Mouse (Mus musculus) CH12F3 (cell line): ENCODE results near the gene Mc3r.

ENCODE experiments used
- in situ Hi-C: fragments of 300-500 bp; cut with MboI; formaldehyde crosslinking; loops from 2 replicates; pipeline ENCODE4 v1.14.3; 2020; ENCODE audit warnings: low sequenced_read_pairs

Gene Mc3r

GRCm38 (mm10) chr2:172245497-172245896 is 2.8 kb upstream of the Mc3r start:
- in situ Hi-C loops, result no loop called here

GRCm38 (mm10) chr2:172249336-172249735 is 1.0 kb downstream of the Mc3r start:
- in situ Hi-C loops, result no loop called here

- in situ Hi-C loops, result no loop called here
These were observed 8.1 kb downstream of the Mc3r start for GRCm38 (mm10) chr2:172256418-172256817.

GRCm38 (mm10) chr2:172256956-172257355 is 8.7 kb downstream of the Mc3r start:
- in situ Hi-C loops, result no loop called here

GRCm38 (mm10) chr2:172257471-172258065 is 9.3 kb downstream of the Mc3r start:
- in situ Hi-C loops, result no loop called here

GRCm38 (mm10) chr2:172260064-172260463 is 11.8 kb downstream of the Mc3r start:
- in situ Hi-C loops, result no loop called here

- in situ Hi-C loops, result no loop called here
These were observed 13.1 kb downstream of the Mc3r start for GRCm38 (mm10) chr2:172261441-172261840.

- in situ Hi-C loops, result no loop called here
These were observed 14.9 kb downstream of the Mc3r start for GRCm38 (mm10) chr2:172263216-172263615.

GRCm38 (mm10) chr2:172269907-172270306 is 21.6 kb downstream of the Mc3r start:
- in situ Hi-C loops, result no loop called here

- in situ Hi-C loops, result no loop called here
These were observed 22.2 kb downstream of the Mc3r start for GRCm38 (mm10) chr2:172270485-172270944.

GRCm38 (mm10) chr2:172270974-172271697 is 22.8 kb downstream of the Mc3r start:
- in situ Hi-C loops, result no loop called here

GRCm38 (mm10) chr2:172274662-172275061 is 26.4 kb downstream of the Mc3r start:
- in situ Hi-C loops, result no loop called here

GRCm38 (mm10) chr2:172276155-172276554 is 27.9 kb downstream of the Mc3r start:
- in situ Hi-C loops, result no loop called here

- in situ Hi-C loops, result no loop called here
These were observed 30.7 kb downstream of the Mc3r start for GRCm38 (mm10) chr2:172278979-172279378.

- in situ Hi-C loops, result no loop called here
These were observed 33.9 kb downstream of the Mc3r start for GRCm38 (mm10) chr2:172282071-172282710.

GRCm38 (mm10) chr2:172287715-172288114 is 39.4 kb downstream of the Mc3r start:
- in situ Hi-C loops, result no loop called here

GRCm38 (mm10) chr2:172288965-172289364 is 40.7 kb downstream of the Mc3r start:
- in situ Hi-C loops, result no loop called here

GRCm38 (mm10) chr2:172289632-172290031 is 41.3 kb downstream of the Mc3r start:
- in situ Hi-C loops, result no loop called here

- in situ Hi-C loops, result no loop called here
These were observed 42.2 kb downstream of the Mc3r start for GRCm38 (mm10) chr2:172290474-172290873.

GRCm38 (mm10) chr2:172291025-172291424 is 42.7 kb downstream of the Mc3r start:
- in situ Hi-C loops, result no loop called here

GRCm38 (mm10) chr2:172291755-172292524 is 43.6 kb downstream of the Mc3r start:
- in situ Hi-C loops, result no loop called here
